In genomic region chr17:12041091-12041655, GRCm38 (mm10) we compare ENCODE assay signal across 22 mouse cellular contexts.
DNase-seq lines count a peak whose midpoint lies in the region; ATAC-seq lines count a peak whose summit lies in the region.
"Had no signal": no experiment of that assay in that cellular context is flagged by ENCODE, and none has a peak within 500 bp of the region (broad histone marks: within the 10 kb centered on the region; RNA-seq: fewer than 3 reads in every experiment).

No protein-coding gene starts in this region.

- H3K4me3 ChIP-seq in heart, embryonic 10.5 days = no peak overlapping the region
- H3K4me3 ChIP-seq in liver, embryonic 13.5 days (replicated peaks) = no peak overlapping the region
- H3K4me3 ChIP-seq in liver, embryonic 12.5 days = no peak overlapping the region
- H3K4me3 ChIP-seq: embryonic facial prominence, embryonic 12.5 days; embryonic facial prominence, embryonic 15.5 days; forebrain, embryonic 12.5 days; forebrain, embryonic 15.5 days; heart, embryonic 13.5 days; hindbrain, embryonic 12.5 days; hindbrain, embryonic 15.5 days had no signal

- 0 out of 2 replicates have a peak overlapping the region, but pooled peaks have one; percentile 5 for H3K9ac ChIP-seq in liver, embryonic 13.5 days
- H3K9ac ChIP-seq in liver, embryonic 12.5 days = no peak overlapping the region
- H3K9ac ChIP-seq: embryonic facial prominence, embryonic 12.5 days; embryonic facial prominence, embryonic 15.5 days; forebrain, embryonic 12.5 days; forebrain, embryonic 15.5 days; heart, embryonic 13.5 days; hindbrain, embryonic 12.5 days; hindbrain, embryonic 15.5 days had no signal

- no peak for ATAC-seq in liver, embryonic 13.5 days (ENCODE audit: low read depth)
- no peak for ATAC-seq in liver, embryonic 12.5 days
- ATAC-seq: CD4-positive, CD25-positive, alpha-beta regulatory T cell, adult 4 months; forebrain, embryonic 15.5 days had no signal

- 92% methylated on average over 5 of the region's 5 CpGs for WGBS in heart, embryonic 10.5 days
- 83% methylated on average over 5 of the region's 5 CpGs for WGBS in liver, embryonic 13.5 days (ENCODE audit: insufficient replicate concordance)
- 84% methylated on average over 5 of the region's 5 CpGs for WGBS in liver, embryonic 12.5 days (ENCODE audit: insufficient replicate concordance)

- DNase-seq in heart, embryonic 10.5 days (ENCODE audit: low spot score) = peak; percentile 56
- DNase-seq in heart, postnatal 10 days = no peak
- no peak for DNase-seq in liver, embryonic 13.5 days
- DNase-seq in testis, postnatal 10 days (ENCODE audit: low spot score) = peak; percentile 30
- no peak for DNase-seq in testis, postnatal 14 days (ENCODE audit: low spot score)
- DNase-seq: adrenal gland, adult 2 months; adrenal gland, postnatal 14 days; cerebellum, adult 11 months; cerebellum, adult 2 months; cerebellum, adult 9-11 months; cerebellum, postnatal 25 days; gastrocnemius, postnatal 10 days; gastrocnemius, postnatal 36 days had no signal

- no peaks in the 10 kb centered on the region for H3K36me3 ChIP-seq in heart, embryonic 10.5 days
- H3K36me3 ChIP-seq in liver, embryonic 13.5 days = no peaks in the 10 kb centered on the region
- H3K36me3 ChIP-seq in liver, embryonic 12.5 days = no peaks in the 10 kb centered on the region
- H3K36me3 ChIP-seq: embryonic facial prominence, embryonic 12.5 days; embryonic facial prominence, embryonic 15.5 days; forebrain, embryonic 12.5 days; forebrain, embryonic 15.5 days; heart, embryonic 13.5 days; hindbrain, embryonic 12.5 days; hindbrain, embryonic 15.5 days had no signal

- no peaks in the 10 kb centered on the region for H3K9me3 ChIP-seq in heart, embryonic 10.5 days
- H3K9me3 ChIP-seq in liver, embryonic 13.5 days (replicated peaks) = no peaks in the 10 kb centered on the region
- H3K9me3 ChIP-seq in liver, embryonic 12.5 days (replicated peaks) = no peaks in the 10 kb centered on the region
- H3K9me3 ChIP-seq: embryonic facial prominence, embryonic 12.5 days; embryonic facial prominence, embryonic 15.5 days; forebrain, embryonic 12.5 days; forebrain, embryonic 15.5 days; heart, embryonic 13.5 days; hindbrain, embryonic 12.5 days; hindbrain, embryonic 15.5 days had no signal

- H3K27me3 ChIP-seq in heart, embryonic 10.5 days (ENCODE audit: insufficient read depth, poor library complexity, severe bottlenecking) = peaks cover 15% of the 10 kb centered on the region; the same call in 1 of the 2 replicates
- peaks cover 30% of the 10 kb centered on the region for H3K27me3 ChIP-seq in liver, embryonic 13.5 days
- H3K27me3 ChIP-seq in liver, embryonic 12.5 days (replicated peaks) = peaks cover 26% of the 10 kb centered on the region
- H3K27me3 ChIP-seq: forebrain, embryonic 15.5 days; hindbrain, embryonic 15.5 days had no signal

- intact Hi-C loops in heart, postnatal 10 days (cut with DNase I) = no loop called here

- no peak overlapping the region for H3K4me2 ChIP-seq in liver, embryonic 13.5 days
- H3K4me2 ChIP-seq in liver, embryonic 12.5 days = no peak overlapping the region
- H3K4me2 ChIP-seq: embryonic facial prominence, embryonic 12.5 days; embryonic facial prominence, embryonic 15.5 days; forebrain, embryonic 12.5 days; forebrain, embryonic 15.5 days; heart, embryonic 13.5 days; hindbrain, embryonic 12.5 days; hindbrain, embryonic 15.5 days had no signal

- H3K27ac ChIP-seq in heart, embryonic 10.5 days = no peak overlapping the region
- H3K27ac ChIP-seq in liver, embryonic 13.5 days = no peak overlapping the region
- H3K27ac ChIP-seq in liver, embryonic 12.5 days = no peak overlapping the region; the same call in 1 of the 2 replicates
- H3K27ac ChIP-seq: embryonic facial prominence, embryonic 12.5 days; embryonic facial prominence, embryonic 15.5 days; forebrain, embryonic 12.5 days; forebrain, embryonic 15.5 days; heart, embryonic 13.5 days; hindbrain, embryonic 12.5 days; hindbrain, embryonic 15.5 days had no signal

- peaks cover 18% of the 10 kb centered on the region for H3K4me1 ChIP-seq in heart, embryonic 10.5 days
- H3K4me1 ChIP-seq in liver, embryonic 13.5 days (replicated peaks) = peaks cover 76% of the 10 kb centered on the region
- H3K4me1 ChIP-seq in liver, embryonic 12.5 days = peaks cover 63% of the 10 kb centered on the region

Comparison
In these comparisons a context has a peak if more than half of its experiments do, and no peak if none do; other contexts are left out.
1. DNase-seq: peak in heart, embryonic 10.5 days (single experiment) and testis, postnatal 10 days (single experiment); none in heart, postnatal 10 days (0 of 2), liver, embryonic 13.5 days (single experiment) and testis, postnatal 14 days (single experiment).